Mouse (Mus musculus): ENCODE results near the gene Pomt2. TPM values are rescaled to one million over a fixed set of nuclear protein-coding genes. Genes with fewer than 3 reads are reported as not detected.

Pomt2 gene
- polyA plus RNA-seq, 1 experiment from 2014 or later, result 17.1 TPM

DNA sequence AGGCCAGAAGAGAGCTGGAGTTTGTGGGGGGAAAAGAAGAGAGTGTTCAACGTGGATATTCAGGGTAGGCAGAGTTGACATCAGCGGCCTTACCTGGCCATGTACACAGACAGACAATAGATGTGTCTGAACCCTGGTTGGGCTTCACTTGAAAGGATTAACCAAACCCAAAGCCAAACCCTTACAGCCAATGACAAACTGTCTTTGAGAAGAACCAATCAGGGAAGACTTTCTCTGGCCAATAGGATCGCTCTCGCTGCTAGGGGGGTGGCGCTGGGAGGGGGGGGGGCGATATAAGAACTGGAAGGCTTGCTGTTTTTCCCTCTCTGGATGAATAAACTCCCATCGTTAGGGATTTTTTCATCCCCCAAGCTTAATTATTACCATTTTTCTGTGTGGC lies 60.5 kb downstream of the Pomt2 start:
- Histone ChIP-seq H3K9me3 (no peaks in the 10 kb centered on the region), H3K4me2 (no peak overlapping the region), H3K36me3 (replicated peaks) (0 out of 2 replicates have a peak, but pooled peaks cover 3% of the 10 kb centered on the region), H3K27ac (no peak overlapping the region), H3K9ac (no peak overlapping the region), H3K27me3 (replicated peaks) (no peaks in the 10 kb centered on the region), H3K4me1 (no peaks in the 10 kb centered on the region), H3K4me3 (no peak overlapping the region)
- ATAC-seq (replicated peaks), result no peak
- 63% methylated on average over 7 of the region's 7 CpGs for WGBS

DNA sequence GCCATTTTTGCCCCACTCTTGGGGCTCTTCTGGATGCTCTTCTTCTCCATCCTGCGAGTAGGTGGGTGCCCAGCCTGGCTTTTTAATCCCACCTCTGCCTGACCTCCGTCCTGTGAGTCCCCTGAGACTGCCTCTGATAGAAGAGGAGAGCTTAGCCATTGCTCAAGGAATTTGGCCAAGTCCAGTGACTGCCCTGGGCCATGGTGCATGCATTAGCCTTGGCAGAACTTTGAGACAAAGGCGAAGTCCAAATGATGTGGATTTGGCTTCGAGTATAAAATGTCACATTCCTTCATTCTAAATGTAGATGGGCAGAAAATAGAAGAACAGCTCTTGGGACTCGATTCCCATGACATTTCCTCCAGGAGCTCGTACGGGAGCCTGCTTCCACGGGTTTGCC lies 65.0 kb downstream of the Pomt2 start:
- H3K9me3 ChIP-seq, result no peaks in the 10 kb centered on the region
- 0 out of 2 replicates have a peak, but pooled peaks cover 7% of the 10 kb centered on the region for H3K36me3 ChIP-seq (replicated peaks)
- no peak overlapping the region for H3K4me3 ChIP-seq
- no peak overlapping the region for H3K9ac ChIP-seq
- H3K27ac ChIP-seq, result no peak overlapping the region
- no peak overlapping the region for H3K4me2 ChIP-seq
- no peaks in the 10 kb centered on the region for H3K4me1 ChIP-seq
- H3K27me3 ChIP-seq (replicated peaks), result no peaks in the 10 kb centered on the region
- 81% methylated on average over 8 of the region's 8 CpGs for WGBS
- ATAC-seq (replicated peaks), result no peak

DNA sequence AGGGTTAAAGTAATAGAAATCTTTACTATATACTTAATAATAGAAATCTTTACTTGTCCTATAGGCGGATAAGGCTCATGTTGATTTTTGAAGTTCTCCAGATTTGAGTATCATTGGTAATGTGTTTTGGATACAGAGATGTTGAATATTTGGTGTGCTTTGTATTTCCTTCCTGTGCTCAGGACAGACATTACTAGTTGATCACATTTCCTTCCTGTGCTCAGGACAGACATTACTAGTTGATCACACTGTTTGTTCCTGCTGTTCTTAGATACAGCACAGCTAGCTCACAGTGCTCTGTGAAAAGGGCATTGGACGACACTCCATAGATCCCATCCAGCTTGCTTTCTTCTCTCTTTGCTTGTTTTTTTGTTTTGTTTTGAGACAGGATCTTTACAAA lies 71.2 kb downstream of the Pomt2 start:
- Histone ChIP-seq H3K9ac (no peak overlapping the region), H3K4me1 (no peaks in the 10 kb centered on the region), H3K4me2 (no peak overlapping the region), H3K27me3 (replicated peaks) (no peaks in the 10 kb centered on the region), H3K9me3 (no peaks in the 10 kb centered on the region), H3K4me3 (no peak overlapping the region), H3K36me3 (replicated peaks) (peaks cover 29% of the 10 kb centered on the region), H3K27ac (no peak overlapping the region)
- 88% methylated on average over 2 of the region's 2 CpGs for WGBS
- no peak for ATAC-seq (replicated peaks)

DNA sequence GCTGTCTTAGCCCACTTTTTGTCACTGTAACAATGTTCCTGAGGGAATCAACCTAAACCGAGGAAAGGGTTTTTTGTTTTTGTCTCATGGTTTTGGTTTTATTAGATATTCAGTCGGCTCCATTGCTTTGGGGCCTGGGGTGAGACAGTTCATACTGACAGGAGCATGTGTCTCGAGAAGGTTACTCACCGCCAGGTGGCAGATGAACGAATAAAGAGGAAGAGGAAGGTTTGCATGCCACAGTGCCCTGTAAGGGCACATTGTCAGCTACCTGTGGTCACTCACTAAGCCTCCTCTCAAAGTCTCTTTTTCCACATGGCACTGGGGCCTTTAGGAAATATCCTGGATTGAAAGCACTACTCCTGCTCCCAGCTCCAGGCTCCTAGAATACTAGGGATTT lies 77.2 kb downstream of the Pomt2 start:
- 75% methylated on average over 5 of the region's 5 CpGs for WGBS
- H3K36me3 ChIP-seq (replicated peaks), result peaks cover 18% of the 10 kb centered on the region
- no peak overlapping the region for H3K4me2 ChIP-seq
- no peak overlapping the region for H3K27ac ChIP-seq
- no peak overlapping the region for H3K4me3 ChIP-seq
- H3K9me3 ChIP-seq, result no peaks in the 10 kb centered on the region
- H3K27me3 ChIP-seq (replicated peaks), result no peaks in the 10 kb centered on the region
- no peak overlapping the region for H3K9ac ChIP-seq
- H3K4me1 ChIP-seq, result no peaks in the 10 kb centered on the region
- no peak for ATAC-seq (replicated peaks)

DNA sequence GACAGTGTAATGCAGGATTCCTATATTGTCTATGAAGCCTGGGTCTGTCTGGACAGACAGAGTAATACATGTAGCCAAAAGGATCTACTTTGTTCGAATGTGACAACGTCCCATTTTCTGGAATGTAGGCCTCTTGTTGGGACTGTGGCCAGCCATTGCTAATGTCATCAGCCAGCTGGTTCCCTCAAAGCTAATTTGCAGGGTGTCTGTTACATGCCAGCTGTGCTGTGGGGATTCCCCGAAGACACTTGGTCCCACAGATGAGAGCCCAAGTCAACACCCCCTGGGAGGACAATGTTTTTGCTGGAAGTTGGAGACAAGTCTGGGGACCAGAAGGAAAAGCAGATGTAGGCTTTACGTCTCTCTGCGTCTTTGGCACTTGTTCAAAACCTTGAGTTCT lies 81.3 kb downstream of the Pomt2 start:
- Histone ChIP-seq H3K4me1 (no peaks in the 10 kb centered on the region), H3K9me3 (no peaks in the 10 kb centered on the region), H3K27me3 (replicated peaks) (no peaks in the 10 kb centered on the region), H3K9ac (no peak overlapping the region), H3K36me3 (replicated peaks) (no peaks in the 10 kb centered on the region; the same call in 1 of the 2 replicates), H3K4me2 (no peak overlapping the region), H3K27ac (no peak overlapping the region), H3K4me3 (no peak overlapping the region)
- WGBS, result 91% methylated on average over 5 of the region's 5 CpGs
- ATAC-seq (replicated peaks), result no peak

DNA sequence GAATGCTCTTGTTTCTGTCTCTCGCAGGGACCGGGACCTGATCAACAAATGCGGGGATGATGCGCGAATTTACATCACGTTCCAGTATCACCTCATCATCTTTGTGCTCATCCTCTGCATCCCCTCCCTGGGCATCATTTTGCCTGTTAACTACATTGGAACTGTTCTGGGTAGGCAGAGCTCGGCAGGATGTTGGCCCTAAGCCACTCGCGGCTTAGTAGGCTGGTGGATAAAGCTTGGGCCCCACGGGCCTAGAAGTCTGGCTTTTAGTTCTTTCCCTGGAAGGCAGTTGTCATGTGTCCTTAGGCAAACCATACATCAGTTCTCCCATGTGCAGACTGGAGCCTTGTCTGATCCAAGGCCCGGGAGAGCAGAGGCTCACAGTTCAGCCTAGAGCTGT lies 82.3 kb downstream of the Pomt2 start:
- no peaks in the 10 kb centered on the region for H3K27me3 ChIP-seq (replicated peaks)
- ATAC-seq (replicated peaks), result no peak
- H3K36me3 ChIP-seq (replicated peaks), result no peaks in the 10 kb centered on the region; the same call in 1 of the 2 replicates
- no peak overlapping the region for H3K9ac ChIP-seq
- H3K9me3 ChIP-seq, result no peaks in the 10 kb centered on the region
- H3K4me1 ChIP-seq, result no peaks in the 10 kb centered on the region
- WGBS, result 84% methylated on average over 11 of the region's 11 CpGs
- no peak overlapping the region for H3K27ac ChIP-seq
- no peak overlapping the region for H3K4me3 ChIP-seq
- H3K4me2 ChIP-seq, result no peak overlapping the region

DNA sequence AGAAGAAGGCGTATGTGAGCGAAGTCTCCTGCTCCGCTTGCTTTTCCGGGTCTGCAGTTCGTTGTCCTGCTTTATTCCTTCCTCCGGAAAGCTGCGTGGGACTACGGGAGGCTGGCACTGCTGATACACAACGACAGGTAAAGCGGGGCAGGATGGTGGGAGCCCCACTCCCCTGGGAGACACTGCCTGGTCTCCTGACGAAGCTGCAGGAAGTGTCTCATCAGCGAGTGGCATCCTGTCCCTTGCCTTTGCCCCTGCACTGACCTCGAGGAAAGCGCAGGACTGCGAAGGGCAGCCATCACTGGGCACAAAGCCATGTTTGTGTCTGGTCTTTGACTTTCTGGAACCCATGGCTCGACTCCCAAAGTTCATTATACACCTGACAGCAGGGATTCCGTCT lies 90.7 kb downstream of the Pomt2 start:
- Histone ChIP-seq H3K36me3 (replicated peaks) (no peaks in the 10 kb centered on the region), H3K9ac (no peak overlapping the region), H3K4me3 (no peak overlapping the region), H3K27me3 (replicated peaks) (peaks cover 13% of the 10 kb centered on the region), H3K4me1 (peaks cover 7% of the 10 kb centered on the region), H3K4me2 (no peak overlapping the region), H3K9me3 (no peaks in the 10 kb centered on the region), H3K27ac (no peak overlapping the region)
- 73% methylated on average over 17 of the region's 17 CpGs for WGBS
- ATAC-seq (replicated peaks), result no peak

Other genes with a start within 250 kb of the Pomt2 start
- 55.0 and 56.0 TPM in 2 replicates for gene Cipc, start 200.9 kb downstream of the Pomt2 start, polyA plus RNA-seq (2015; fragmentation: Nextera tagmentation; extraction: Ambion mirVana)
- gene Zdhhc22, start 157.5 kb downstream of the Pomt2 start, polyA plus RNA-seq (2015; fragmentation: Nextera tagmentation; extraction: Ambion mirVana), result 17.8 and 21.8 TPM in 2 replicates
- gene Tmem63c, start 126.6 kb downstream of the Pomt2 start, polyA plus RNA-seq (2015; fragmentation: Nextera tagmentation; extraction: Ambion mirVana), result 11.1 and 12.7 TPM in 2 replicates
- 6.2 and 6.8 TPM in 2 replicates for gene Ngb, start 45.4 kb downstream of the Pomt2 start, polyA plus RNA-seq (2015; fragmentation: Nextera tagmentation; extraction: Ambion mirVana)
- 26.9 and 28.9 TPM in 2 replicates for gene Gstz1, start 803 bp downstream of the Pomt2 start, polyA plus RNA-seq (2015; fragmentation: Nextera tagmentation; extraction: Ambion mirVana)
- gene Samd15, start 51.8 kb upstream of the Pomt2 start, polyA plus RNA-seq (2015; fragmentation: Nextera tagmentation; extraction: Ambion mirVana), result 1.7 and 2.8 TPM in 2 replicates
- 4.8 and 5.4 TPM in 2 replicates for gene Tmed8, start 52.5 kb upstream of the Pomt2 start, polyA plus RNA-seq (2015; fragmentation: Nextera tagmentation; extraction: Ambion mirVana)
- 1.6 and 1.7 TPM in 2 replicates for gene Noxred1, start 90.8 kb upstream of the Pomt2 start, polyA plus RNA-seq (2015; fragmentation: Nextera tagmentation; extraction: Ambion mirVana)
- 61.5 and 64.2 TPM in 2 replicates for gene Vipas39, start 118.3 kb upstream of the Pomt2 start, polyA plus RNA-seq (2015; fragmentation: Nextera tagmentation; extraction: Ambion mirVana)
- 217 and 222 TPM in 2 replicates for gene Ahsa1, start 118.5 kb upstream of the Pomt2 start, polyA plus RNA-seq (2015; fragmentation: Nextera tagmentation; extraction: Ambion mirVana)
- gene Ism2, start 151.7 kb upstream of the Pomt2 start, polyA plus RNA-seq (2015; fragmentation: Nextera tagmentation; extraction: Ambion mirVana), result 1.4 and 1.8 TPM in 2 replicates
- gene Sptlc2, start 240.4 kb upstream of the Pomt2 start, polyA plus RNA-seq (2015; fragmentation: Nextera tagmentation; extraction: Ambion mirVana), result 59.4 and 68.5 TPM in 2 replicates

All from midbrain, embryonic 15.5 days (tissue).